Mouse (Mus musculus) cerebellum, adult 2 months (tissue): ENCODE results near the gene Dicer1.

Experiments
- CTCF ChIP-seq: fragments of 200-500 bp; IDR thresholded peaks from 2 replicates; pipeline ENCODE4 v1.5.1; 2011; ENCODE audit warnings: low read depth, mild to moderate bottlenecking, control low read depth, low read length, moderate library complexity, borderline replicate concordance; ENCODE audit not compliant: insufficient read depth
- POLR2A ChIP-seq: fragments of 200-500 bp; IDR thresholded peaks from 2 replicates; pipeline ENCODE4 v1.6.1; 2011; ENCODE audit warnings: low read length, control low read depth, borderline replicate concordance; ENCODE audit not compliant: insufficient read depth

DNA sequence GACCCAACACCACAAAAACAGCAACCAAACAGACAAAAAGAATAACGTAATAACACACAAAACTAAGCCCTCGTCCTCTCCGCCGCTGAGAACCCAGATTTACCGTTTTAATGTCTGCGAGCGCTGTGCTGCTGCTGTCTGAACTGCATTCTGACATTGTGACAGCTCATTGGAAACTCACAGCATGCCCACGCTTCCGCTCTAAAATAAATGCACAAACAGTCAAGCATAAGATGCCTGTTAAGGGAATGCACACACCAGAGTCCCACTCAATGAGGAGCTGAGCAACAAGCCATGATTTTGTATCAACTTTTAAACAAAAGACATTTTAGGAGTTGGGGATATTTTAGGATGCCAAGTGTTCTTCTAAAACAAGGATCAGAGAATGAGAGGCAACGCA, 14.1 kb downstream of the Dicer1 start:
- TF ChIP-seq CTCF (no peak), POLR2A (no peak)
